Mouse (Mus musculus): ENCODE data around the gene Ccnd1. TPM values are rescaled to one million over a fixed set of nuclear protein-coding genes. Genes with fewer than 3 reads are reported as not detected.

The Ccnd1 gene
- 36.8 and 50.3 TPM in 2 replicates for polyA plus RNA-seq (2015; fragmentation: Nextera tagmentation; extraction: Ambion mirVana)

DNA sequence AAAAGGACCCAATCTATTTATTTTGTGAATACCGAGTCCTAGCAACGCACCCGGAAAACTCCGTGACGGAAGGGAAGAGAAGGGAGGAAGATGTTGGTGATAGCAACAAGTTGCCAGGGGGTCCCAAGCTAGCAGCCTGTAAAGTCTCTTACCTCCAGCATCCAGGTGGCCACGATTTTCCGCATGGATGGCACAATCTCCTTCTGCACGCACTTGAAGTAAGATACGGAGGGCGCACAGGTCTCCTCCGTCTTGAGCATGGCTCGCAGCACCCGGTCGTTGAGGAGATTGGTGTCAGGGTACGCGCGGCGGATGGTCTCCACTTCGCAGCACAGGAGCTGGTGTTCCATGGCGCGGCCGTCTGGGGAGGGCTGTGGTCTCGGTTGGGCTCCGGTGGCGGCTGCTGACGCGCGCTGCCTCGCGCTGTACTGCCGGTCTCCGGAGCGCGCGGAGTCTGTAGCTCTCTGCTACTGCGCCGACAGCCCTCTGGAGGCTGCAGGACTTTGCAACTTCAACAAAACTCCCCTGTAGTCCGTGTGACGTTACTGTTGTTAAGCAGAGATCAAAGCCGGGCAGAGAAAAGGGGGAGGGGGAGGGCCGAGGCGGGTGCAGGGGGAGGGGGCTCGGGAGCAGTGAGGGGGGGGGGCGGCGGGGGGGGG, at the start of gene Ccnd1:
Ccnd1 (minus strand) TSS at position 582 of the 659 bp plus-strand sequence.
- Histone ChIP-seq H3K36me3 (peaks cover 22% of the 10 kb centered on the region), H3K27me3 (peaks cover 78% of the 10 kb centered on the region), H3K4me2 (peak within 1 kb of the TSS; percentile 63), H3K27ac (peak within 1 kb of the TSS; percentile 81), H3K4me3 (replicated peaks) (peak within 1 kb of the TSS; percentile 59), H3K9ac (peak within 1 kb of the TSS; percentile 68), H3K4me1 (replicated peaks) (peaks cover 26% of the 10 kb centered on the region), H3K9me3 (replicated peaks) (no peaks in the 10 kb centered on the region)
- under 1% methylated on average over 40 of the region's 45 CpGs for WGBS (ENCODE audit: insufficient replicate concordance)
- peak; percentile 54 for ATAC-seq (ENCODE audit: low read depth)
- DNase-seq = no peak

- Histone ChIP-seq H3K27ac (no peak overlapping the region), H3K4me3 (replicated peaks) (no peak overlapping the region), H3K36me3 (no peaks in the 10 kb centered on the region), H3K27me3 (no peaks in the 10 kb centered on the region), H3K9ac (no peak overlapping the region), H3K4me2 (no peak overlapping the region), H3K4me1 (replicated peaks) (no peaks in the 10 kb centered on the region), H3K9me3 (replicated peaks) (no peaks in the 10 kb centered on the region)
- 39% methylated on average over 3 of the region's 3 CpGs for WGBS (ENCODE audit: insufficient replicate concordance)
- DNase-seq = no peak
- no peak for ATAC-seq (ENCODE audit: low read depth)
These were observed 49.1 kb upstream of the Ccnd1 start for GRCm38 (mm10) chr7:144988856-144989255.

GRCm38 (mm10) chr7:144985100-144985499, 45.4 kb upstream of the Ccnd1 start:
- Histone ChIP-seq H3K4me3 (replicated peaks) (no peak overlapping the region), H3K4me2 (no peak overlapping the region), H3K9ac (no peak overlapping the region), H3K4me1 (replicated peaks) (0 out of 2 replicates have a peak, but pooled peaks cover 4% of the 10 kb centered on the region), H3K36me3 (no peaks in the 10 kb centered on the region), H3K27ac (no peak overlapping the region), H3K27me3 (no peaks in the 10 kb centered on the region), H3K9me3 (replicated peaks) (no peaks in the 10 kb centered on the region)
- no peak for ATAC-seq (ENCODE audit: low read depth)
- no peak for DNase-seq
- WGBS (ENCODE audit: insufficient replicate concordance) = 36% methylated on average over 1 of the region's 1 CpGs

DNA sequence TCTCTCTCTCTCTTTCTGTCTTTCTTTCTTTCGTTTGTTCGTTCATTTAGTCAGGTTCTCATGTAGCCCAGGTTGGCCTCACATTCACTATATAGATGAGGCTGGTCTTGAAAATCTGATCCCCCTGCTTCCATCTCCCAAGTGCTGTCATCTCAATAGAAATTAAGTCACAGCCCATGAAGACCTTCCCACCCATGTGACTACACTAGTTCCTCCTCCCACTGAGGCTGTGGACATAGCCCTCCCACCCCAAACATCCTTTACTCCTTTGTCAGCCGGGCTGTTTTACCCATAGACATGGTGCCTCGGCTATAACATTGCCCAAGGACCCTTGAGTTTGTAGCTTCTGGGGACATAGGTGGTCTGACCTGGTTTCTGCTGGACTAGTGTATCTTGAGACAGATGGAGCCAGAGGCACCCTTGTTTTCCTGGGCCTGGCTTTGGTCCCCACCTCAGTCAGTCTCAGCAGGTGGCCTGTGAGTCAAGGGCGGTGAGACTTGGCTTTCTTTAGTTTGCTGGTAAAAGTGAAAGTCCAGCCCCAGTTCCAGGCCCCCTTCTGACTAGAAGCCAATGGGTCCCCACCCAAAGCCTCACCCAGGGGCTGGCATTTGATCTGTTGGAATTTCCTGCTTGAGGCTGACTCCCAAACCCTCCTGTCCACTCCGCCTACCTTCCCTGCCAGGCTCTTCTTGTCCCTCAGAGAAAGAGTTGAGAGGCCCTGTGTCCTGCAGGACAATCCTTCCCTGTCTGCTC, 42.8 kb upstream of the Ccnd1 start:
- ATAC-seq (ENCODE audit: low read depth) (no peak), DNase-seq (no peak)
- H3K9me3 ChIP-seq (replicated peaks) = no peaks in the 10 kb centered on the region
- no peak overlapping the region for H3K9ac ChIP-seq
- no peaks in the 10 kb centered on the region for H3K27me3 ChIP-seq
- H3K4me2 ChIP-seq = no peak overlapping the region
- no peaks in the 10 kb centered on the region for H3K36me3 ChIP-seq
- 68% methylated on average over 6 of the region's 6 CpGs for WGBS (ENCODE audit: insufficient replicate concordance)
- H3K4me3 ChIP-seq (replicated peaks) = no peak overlapping the region
- H3K4me1 ChIP-seq (replicated peaks) = 0 out of 2 replicates have a peak, but pooled peaks cover 4% of the 10 kb centered on the region
- no peak overlapping the region for H3K27ac ChIP-seq

- H3K9me3 ChIP-seq (replicated peaks) = no peaks in the 10 kb centered on the region
- no peak for DNase-seq
- WGBS (ENCODE audit: insufficient replicate concordance) = 60% methylated on average over 8 of the region's 8 CpGs
- ATAC-seq (ENCODE audit: low read depth) = no peak
- no peak overlapping the region for H3K4me2 ChIP-seq
- no peaks in the 10 kb centered on the region for H3K36me3 ChIP-seq
- 0 out of 2 replicates have a peak, but pooled peaks cover 4% of the 10 kb centered on the region for H3K4me1 ChIP-seq (replicated peaks)
- no peak overlapping the region for H3K9ac ChIP-seq
- no peak overlapping the region for H3K4me3 ChIP-seq (replicated peaks)
- no peaks in the 10 kb centered on the region for H3K27me3 ChIP-seq
- H3K27ac ChIP-seq = no peak overlapping the region
These were observed 41.8 kb upstream of the Ccnd1 start for GRCm38 (mm10) chr7:144981426-144982079.

DNA sequence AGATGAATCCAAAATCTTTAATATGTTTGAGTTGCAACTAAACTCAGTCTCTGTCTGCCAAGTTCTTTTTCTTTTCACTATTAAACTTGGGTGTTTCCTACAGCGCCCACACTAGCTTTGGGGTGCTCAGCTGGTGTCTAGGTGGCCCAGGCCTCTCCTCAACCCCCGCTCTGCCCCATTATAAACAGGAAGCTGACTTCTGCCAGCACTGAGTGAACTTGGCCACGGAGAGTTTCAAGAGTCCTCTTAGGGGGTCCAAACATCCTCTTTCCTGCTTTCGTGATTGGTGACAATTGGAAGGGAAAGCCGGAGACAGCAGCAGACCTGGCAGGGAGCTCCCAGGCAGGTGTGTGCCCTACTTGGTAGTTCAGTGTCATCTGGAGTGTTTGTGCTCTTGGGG, 40.1 kb upstream of the Ccnd1 start:
- Histone ChIP-seq H3K9ac (no peak overlapping the region), H3K9me3 (replicated peaks) (no peaks in the 10 kb centered on the region), H3K27ac (no peak overlapping the region), H3K36me3 (no peaks in the 10 kb centered on the region), H3K4me1 (replicated peaks) (0 out of 2 replicates have a peak, but pooled peaks cover 4% of the 10 kb centered on the region), H3K4me3 (replicated peaks) (no peak overlapping the region), H3K4me2 (no peak overlapping the region), H3K27me3 (no peaks in the 10 kb centered on the region)
- DNase-seq (no peak), ATAC-seq (ENCODE audit: low read depth) (no peak)
- 40% methylated on average over 5 of the region's 5 CpGs for WGBS (ENCODE audit: insufficient replicate concordance)

DNA sequence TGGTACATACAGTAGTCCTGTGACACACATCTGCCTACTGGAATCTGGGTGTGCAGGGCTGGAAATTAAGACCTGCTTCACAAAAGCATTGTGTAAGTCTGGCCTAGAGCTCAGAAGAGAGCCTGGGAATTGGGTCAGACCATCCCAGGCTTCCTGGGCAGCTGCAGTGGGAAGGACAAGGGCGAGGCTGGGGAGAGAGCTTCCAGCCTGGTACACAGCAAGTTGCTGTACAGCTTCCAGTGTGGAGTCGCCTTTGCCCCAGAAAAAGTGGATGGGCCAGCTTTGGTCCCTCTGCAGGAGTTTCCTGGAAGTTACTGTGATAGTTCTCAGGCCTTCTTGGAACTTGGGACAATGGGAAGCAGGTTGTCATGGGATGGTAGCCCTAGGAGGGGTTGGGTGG, 37.4 kb upstream of the Ccnd1 start:
- H3K4me2 ChIP-seq = no peak overlapping the region
- H3K36me3 ChIP-seq = no peaks in the 10 kb centered on the region
- no peaks in the 10 kb centered on the region for H3K9me3 ChIP-seq (replicated peaks)
- DNase-seq (no peak), ATAC-seq (ENCODE audit: low read depth) (no peak)
- no peaks in the 10 kb centered on the region for H3K27me3 ChIP-seq
- H3K27ac ChIP-seq = no peak overlapping the region
- 56% methylated on average over 2 of the region's 2 CpGs for WGBS (ENCODE audit: insufficient replicate concordance)
- H3K9ac ChIP-seq = no peak overlapping the region
- H3K4me3 ChIP-seq (replicated peaks) = no peak overlapping the region
- H3K4me1 ChIP-seq (replicated peaks) = 0 out of 2 replicates have a peak, but pooled peaks cover 4% of the 10 kb centered on the region

GRCm38 (mm10) chr7:144973461-144973860, 33.7 kb upstream of the Ccnd1 start:
- 52% methylated on average over 8 of the region's 8 CpGs for WGBS (ENCODE audit: insufficient replicate concordance)

GRCm38 (mm10) chr7:144971769-144972168, 32.0 kb upstream of the Ccnd1 start:
- Histone ChIP-seq H3K9me3 (replicated peaks) (no peaks in the 10 kb centered on the region), H3K9ac (no peak overlapping the region), H3K4me3 (replicated peaks) (no peak overlapping the region), H3K27me3 (no peaks in the 10 kb centered on the region), H3K4me1 (replicated peaks) (0 out of 2 replicates have a peak, but pooled peaks cover 3% of the 10 kb centered on the region), H3K27ac (no peak overlapping the region), H3K36me3 (no peaks in the 10 kb centered on the region), H3K4me2 (no peak overlapping the region)
- WGBS (ENCODE audit: insufficient replicate concordance) = 38% methylated on average over 2 of the region's 2 CpGs
- ATAC-seq (ENCODE audit: low read depth) (no peak), DNase-seq (no peak)

More at GRCm38 (mm10) chr7:144973461-144973860, 33.7 kb upstream of the Ccnd1 start:
- Histone ChIP-seq H3K27me3 (no peaks in the 10 kb centered on the region), H3K4me2 (no peak overlapping the region), H3K9ac (no peak overlapping the region), H3K4me3 (replicated peaks) (no peak overlapping the region), H3K36me3 (no peaks in the 10 kb centered on the region), H3K27ac (no peak overlapping the region), H3K9me3 (replicated peaks) (no peaks in the 10 kb centered on the region), H3K4me1 (replicated peaks) (0 out of 2 replicates have a peak, but pooled peaks cover 3% of the 10 kb centered on the region)
- DNase-seq (no peak), ATAC-seq (ENCODE audit: low read depth) (no peak)

GRCm38 (mm10) chr7:144970997-144971768, 31.5 kb upstream of the Ccnd1 start:
- Histone ChIP-seq H3K27ac (no peak overlapping the region), H3K4me3 (replicated peaks) (no peak overlapping the region), H3K4me1 (replicated peaks) (0 out of 2 replicates have a peak, but pooled peaks cover 3% of the 10 kb centered on the region), H3K36me3 (no peaks in the 10 kb centered on the region), H3K9me3 (replicated peaks) (no peaks in the 10 kb centered on the region), H3K4me2 (no peak overlapping the region), H3K27me3 (no peaks in the 10 kb centered on the region), H3K9ac (no peak overlapping the region)
- ATAC-seq (ENCODE audit: low read depth) (0 out of 2 replicates have a peak, but pooled peaks have one; percentile 26), DNase-seq (no peak)
- WGBS (ENCODE audit: insufficient replicate concordance) = 55% methylated on average over 8 of the region's 8 CpGs
